Mouse (Mus musculus) testis, adult 2 months (tissue): Measurements from ENCODE around the gene Metap1.

Source experiments
- CTCF ChIP-seq: fragments of 200-500 bp; IDR thresholded peaks from 2 replicates; pipeline ENCODE4 v1.5.1; 2012; ENCODE audit warnings: low read depth, mild to moderate bottlenecking, inconsistent platforms, low read length, moderate library complexity; ENCODE audit not compliant: control insufficient read depth, insufficient read depth, insufficient replicate concordance
- POLR2A ChIP-seq: fragments of 200-500 bp; IDR thresholded peaks from 2 replicates; pipeline ENCODE4 v1.6.1; 2012; ENCODE audit warnings: low read depth, mild to moderate bottlenecking, inconsistent platforms, low read length, moderate library complexity; ENCODE audit not compliant: control insufficient read depth

GRCm38 (mm10) chr3:138515656-138516370 lies 26.5 kb upstream of the Metap1 start:
- no peak for TF ChIP-seq CTCF
- TF ChIP-seq POLR2A = no peak
